Mouse (Mus musculus): ENCODE measurements at regions not wholly inside any gene's neighbourhood (a gene's known extent, or its start where the extent isn't known, plus 50 kb on each side); places are given as distances from the start of the nearest gene placed in this dataset.

GRCm38 (mm10) chr4:93886631-93887030 is 551.3 kb upstream of the Tusc1 start:
- no peak for TF ChIP-seq POLR2A (IDR thresholded peaks at IDR 0.05; ENCODE audit: extremely low read depth, insufficient read depth, low read length)
- TF ChIP-seq CTCF (IDR thresholded peaks at IDR 0.05; ENCODE audit: low read depth, low read length): no peak

Measured in liver, adult 2 months (tissue).